Mouse (Mus musculus) kidney, postnatal 25 days (tissue): ENCODE measurements at regions not wholly inside any gene's neighbourhood (a gene's known extent, or its start where the extent isn't known, plus 50 kb on each side); places are given as distances from the start of the nearest gene placed in this dataset.

Source experiments
- DNase-seq, 2 experiments: peaks; one replicate each; pipeline ENCODE4 v3.0.0; 2021; ENCODE audit warnings: mixed read lengths in 2 of 2

DNA sequence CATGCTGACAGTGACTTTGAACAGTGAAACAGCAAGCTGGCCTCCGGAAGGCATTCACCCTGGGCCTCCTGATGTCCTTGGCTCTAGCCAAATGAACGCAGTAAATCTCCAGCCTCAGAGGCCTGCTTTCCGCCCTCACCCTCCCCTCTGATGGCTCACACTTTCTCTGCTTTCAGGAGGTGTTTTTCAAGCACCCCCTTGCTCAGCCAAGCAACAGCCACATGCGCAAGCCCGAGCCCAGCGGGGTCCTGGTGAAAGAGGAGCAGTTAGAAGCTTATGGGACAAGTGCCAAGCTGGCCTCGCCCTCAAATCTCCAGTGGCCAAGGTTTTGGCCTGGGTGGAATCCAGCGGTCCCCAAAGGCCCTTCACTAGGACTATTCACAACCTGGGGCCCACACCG, 109.6 kb upstream of the Zbtb40 start:
- no peak for DNase-seq

DNA sequence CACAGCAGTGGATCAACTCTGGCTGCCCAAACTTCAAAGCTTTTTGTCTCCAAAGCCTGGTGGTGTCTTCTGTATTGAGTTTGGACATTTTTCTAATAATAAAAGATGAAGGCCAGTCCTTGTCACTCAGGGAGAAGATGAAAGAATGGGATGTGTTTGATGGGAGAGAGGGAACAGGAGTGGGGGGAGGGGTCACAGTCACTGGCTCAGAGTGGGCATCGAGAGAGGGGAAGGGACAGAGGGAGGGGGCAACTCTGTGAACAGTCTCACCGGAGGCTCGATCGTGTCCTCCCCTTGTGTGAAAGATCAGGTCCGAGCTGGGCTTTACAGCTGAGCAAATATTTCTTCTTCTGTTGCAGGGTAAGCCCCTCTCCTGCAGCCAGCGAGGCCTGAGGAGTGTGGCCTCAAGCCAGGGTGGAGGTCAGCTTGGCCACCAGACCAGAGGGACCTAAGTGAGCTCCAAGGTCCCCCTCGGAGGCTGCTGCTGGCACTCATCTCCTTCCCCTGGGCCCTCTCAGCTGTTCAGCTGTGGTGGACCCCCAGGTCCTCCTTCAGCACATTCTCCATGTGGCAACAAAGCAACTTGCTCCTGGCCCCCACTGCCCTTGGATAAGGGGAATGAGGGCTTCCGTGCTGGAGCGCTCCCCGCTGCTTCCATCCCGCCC, 108.0 kb upstream of the Zbtb40 start:
- no peak for DNase-seq

DNA sequence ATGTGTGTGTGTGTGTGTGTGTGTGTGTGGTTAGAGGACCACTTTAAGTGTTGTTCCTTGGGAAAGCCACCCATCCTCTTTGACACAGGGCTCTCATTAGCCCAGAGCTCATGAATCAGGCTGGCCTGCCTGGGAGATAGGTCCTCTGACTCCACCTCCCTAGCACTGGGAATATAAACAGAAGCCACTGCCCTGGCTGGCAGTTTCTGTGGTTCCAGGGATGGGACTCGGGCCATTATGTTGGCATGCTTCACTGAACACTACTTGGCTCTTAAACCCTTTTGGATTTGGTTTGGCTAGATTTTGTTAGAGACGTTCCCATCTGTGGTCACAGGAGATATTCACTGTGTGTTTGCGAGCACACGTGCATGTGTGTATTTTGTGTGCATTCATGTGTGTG, 100.2 kb upstream of the Zbtb40 start:
- DNase-seq = no peak

DNA sequence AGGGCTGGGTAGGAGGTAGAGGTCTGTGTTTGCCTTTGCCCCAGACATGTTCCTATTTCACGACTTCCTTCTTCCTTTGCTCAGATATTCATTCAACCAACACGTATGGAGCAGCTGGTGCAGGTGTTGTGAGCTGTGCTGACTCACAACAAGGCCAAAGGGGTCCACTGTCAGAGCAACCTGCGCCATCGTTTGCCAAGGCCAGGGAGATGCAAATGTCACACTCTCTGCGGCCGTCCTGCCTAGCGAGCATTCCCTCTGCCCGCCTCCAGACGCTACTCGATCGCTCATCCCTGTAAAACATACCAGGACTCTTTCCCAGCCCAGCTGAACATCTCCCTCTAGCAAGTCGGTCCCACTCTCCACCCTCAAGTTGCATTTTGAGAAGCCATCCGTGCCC, 99.2 kb upstream of the Zbtb40 start:
- DNase-seq = no peak

DNA sequence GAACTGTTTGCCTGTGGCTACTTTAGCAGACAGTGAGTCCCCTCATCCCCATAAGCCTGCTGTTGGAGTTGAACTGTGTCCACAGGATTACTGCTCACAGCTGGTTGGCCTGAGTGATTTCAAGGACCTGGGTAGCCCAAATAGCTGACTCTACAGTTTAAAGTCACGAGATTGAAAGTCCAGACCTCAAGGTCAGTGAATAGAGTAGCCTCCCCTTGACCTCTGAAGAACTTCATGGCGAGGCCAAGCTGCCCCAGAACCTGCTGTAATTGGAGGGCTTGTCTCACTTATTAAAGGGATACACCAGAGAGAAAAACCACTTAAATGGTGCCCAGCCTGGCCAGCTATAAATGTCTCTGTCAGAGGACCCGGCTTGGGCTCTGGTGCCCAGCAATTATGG, 97.7 kb upstream of the Zbtb40 start:
- DNase-seq = no peak

DNA sequence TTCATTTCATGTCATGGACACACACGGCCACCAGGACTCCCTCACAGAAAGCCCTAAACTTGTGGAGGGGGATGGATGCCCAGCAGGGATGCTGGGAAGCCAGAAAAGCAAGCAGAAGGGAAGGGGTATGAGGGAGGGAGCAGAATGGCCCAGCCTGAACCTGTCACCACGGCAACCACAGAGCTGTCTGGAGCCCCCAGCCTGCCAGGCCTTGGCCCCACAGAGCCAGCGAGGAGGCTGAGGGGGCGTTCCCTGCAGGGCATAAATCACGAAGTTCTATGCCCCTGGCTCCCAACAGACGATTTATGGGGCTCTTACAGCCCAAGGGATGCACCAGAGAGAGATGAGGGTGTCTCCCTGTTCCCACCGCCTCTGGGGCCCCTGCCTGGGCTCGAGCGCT, 93.7 kb upstream of the Zbtb40 start:
- no peak for DNase-seq

DNA sequence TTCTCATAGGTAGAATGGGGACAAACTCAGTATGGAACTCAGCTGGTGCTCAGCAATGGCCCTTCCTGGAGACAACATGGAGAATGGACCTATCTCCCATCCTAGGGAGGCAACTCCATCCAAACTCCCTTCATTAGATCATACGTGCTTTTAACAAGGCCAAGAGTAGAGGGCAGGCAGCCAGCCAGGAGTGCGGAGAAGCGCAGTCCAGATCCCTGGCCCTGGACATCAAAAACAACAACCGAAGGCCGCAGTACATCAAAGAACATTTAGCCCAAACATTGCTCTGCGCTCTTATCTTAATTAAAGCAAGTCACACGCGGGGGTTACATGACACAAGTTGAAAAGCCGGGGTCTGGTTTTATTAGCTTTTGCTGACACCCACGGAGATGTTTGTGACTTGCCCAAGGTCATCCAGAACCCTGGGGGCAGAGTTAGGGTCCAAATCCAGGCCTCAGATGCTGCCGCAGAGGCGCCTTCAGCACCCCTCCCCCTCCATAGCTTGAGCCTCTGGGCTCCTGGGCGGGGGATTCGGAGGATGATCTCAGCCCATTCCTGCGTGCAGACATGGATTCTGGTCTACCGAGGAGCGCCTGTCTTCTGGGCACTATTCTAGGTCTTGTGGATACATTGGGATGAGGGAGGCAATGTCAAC, 90.6 kb upstream of the Zbtb40 start:
- DNase-seq = no peak

DNA sequence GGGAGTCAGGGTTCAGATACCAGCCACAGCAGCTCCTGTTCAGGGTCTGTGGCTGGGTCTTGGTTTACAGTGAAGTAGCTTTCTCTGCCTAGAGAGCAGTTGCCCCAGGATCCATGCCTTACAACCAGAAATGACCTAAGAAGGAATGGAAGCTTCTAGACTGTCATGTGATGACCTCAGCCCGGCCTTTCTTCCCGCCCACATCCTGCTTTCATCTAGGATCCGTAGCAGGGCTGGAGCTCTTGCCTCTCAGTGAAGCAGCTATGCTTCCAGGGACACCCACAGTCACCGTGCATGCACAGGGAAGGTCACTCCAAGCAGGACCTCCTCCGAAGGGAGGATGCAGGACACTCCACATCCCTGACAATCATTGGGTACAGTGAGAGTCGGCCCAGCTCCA, 89.5 kb upstream of the Zbtb40 start:
- DNase-seq = peak in 1 of 2 experiments; percentile 10

DNA sequence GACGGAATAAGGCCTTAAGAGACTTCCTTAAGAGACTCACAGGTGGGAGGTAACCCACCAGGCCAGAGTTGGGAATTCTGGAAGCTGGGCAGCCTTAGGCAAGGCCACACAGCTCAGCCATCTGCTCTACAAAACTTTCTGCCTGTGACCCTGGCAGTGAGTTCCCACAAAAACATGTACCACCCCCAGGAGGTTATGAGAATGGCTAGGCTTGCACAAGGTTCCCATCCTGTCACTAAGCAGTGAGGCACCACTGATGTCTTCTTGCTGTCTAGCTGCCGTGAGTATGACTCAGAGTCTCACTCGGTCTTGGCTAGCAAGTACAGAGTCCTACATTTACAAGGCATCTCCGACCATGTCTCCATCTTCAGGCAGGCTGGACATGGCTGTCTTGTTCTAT, 87.7 kb upstream of the Zbtb40 start:
- no peak for DNase-seq

DNA sequence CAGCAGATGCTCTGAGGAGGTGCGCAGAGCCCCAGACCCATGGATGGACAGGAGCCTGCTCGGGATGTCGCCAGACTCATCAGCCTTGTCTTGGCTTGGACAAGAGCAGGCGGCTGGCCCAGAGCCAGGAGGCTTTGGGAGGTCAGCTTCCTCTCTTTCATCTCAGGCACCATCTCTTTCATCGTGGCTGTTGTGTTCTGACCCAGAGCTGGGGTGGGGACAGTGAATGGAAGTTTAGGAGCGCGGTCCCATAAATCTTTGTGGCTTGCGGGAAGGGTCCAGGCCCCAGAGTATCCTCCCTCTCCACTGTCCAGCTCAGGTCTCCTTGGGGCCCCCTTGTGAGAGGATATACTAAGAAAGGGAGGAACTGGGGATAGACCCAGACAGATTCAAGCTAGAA, 87.2 kb upstream of the Zbtb40 start:
- DNase-seq = peak; percentile 59 to 62

DNA sequence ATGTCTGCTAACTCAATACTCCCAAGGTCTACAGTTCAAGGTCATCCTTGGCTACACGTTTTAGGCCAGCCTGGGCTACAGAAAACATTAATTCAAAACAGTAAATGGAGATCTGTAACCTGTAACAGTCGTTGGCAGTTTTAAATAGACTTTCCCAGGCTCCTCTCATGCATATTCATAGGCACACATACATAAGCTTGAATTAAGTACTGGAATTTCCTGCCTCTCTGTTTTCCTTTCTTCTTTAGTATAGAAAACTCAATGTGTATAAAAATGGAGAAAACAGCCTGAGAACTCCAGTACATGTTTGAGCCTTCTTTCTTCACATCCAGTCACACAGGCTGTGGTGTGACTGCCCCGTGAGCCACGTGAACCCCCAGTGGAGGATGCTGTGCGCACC, 86.0 kb upstream of the Zbtb40 start:
- no peak for DNase-seq

DNA sequence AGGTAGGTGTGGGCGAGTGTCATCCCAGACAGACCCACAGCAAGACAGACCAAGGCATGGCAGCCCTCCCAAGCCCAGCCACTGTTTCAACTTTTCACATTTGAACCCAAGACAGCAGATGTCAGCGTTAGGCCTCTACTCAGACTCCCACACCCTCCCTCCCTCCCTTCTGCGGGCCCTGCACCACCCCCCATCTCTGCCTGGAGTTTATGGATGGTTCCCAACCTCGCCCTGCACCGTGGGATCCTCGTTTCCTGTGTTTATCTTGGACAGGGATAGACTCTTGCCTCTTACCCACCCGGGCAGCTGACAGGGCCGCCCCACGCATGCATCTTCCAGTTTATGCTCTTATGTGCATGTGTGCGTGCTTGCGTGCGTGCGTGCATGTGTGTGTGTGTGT, 85.2 kb upstream of the Zbtb40 start:
- DNase-seq = peak; percentile 36 to 47

DNA sequence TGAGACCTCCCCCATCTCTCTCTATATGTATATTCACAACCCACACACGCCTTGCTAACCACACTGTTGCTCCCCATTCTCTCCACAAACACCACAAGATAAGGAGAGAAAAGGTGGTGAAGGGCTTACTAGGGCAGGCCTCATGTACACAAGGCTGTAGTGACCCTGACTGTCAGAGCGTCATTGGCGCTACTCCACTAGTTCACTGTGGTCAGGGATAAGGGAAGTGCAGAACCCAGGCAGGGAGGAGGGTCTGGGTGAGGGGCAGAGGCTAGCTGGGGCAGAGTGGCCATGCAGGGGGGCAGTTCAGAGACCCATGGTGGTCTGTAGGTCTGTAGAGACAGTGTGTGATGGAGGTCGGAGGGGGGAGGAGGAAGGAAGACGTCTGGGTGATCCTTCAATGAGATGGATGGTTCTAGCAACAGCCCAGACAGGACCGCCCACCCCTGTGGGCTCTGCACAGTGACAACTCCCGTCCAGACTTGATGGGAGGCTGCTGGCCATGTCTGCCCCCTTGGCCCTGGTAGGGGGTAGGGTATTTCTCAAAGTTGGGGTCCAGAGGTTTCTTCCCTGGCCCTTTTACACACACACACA, 82.1 kb upstream of the Zbtb40 start:
- DNase-seq = peak in 1 of 2 experiments; percentile 22

DNA sequence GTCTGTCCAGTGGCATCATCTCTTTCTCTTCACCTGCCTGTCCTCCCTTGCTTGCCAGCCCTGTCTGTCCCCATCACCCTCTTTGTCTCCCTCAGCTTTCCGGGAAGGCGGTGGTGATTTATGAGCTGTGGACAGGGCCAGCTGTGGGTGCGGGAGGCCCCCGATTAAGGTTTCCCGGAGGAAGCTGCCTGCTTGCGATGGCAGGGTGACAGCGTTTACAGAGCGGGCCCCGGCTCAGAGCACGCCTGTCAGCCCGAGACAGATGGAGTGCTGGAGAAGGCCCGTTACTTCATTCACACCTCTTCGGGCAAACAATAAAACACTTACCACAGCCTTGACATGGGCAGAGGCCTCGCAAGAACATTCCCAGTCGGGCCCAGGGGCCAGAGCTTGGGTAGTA, 79.6 kb upstream of the Zbtb40 start:
- DNase-seq = no peak

DNA sequence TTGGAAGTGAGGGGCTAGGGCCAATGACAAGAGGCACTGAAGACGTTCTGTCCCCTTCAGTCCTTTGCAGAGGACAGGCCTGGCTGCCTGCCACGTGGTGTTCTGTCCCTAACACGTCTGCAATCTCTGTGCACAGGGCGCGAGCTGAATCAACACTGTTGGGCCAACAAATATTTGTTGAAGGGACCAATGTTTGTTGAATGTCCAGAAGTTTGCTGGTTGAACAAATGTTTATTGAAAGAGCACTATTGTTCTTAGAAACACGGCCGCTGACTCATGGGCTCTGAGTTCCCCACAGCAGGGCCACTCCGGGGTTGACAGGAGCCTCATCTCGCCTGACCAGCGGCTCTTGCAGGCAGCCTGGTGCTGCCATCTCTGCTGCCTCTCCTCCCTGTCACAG, 73.1 kb upstream of the Zbtb40 start:
- no peak for DNase-seq

DNA sequence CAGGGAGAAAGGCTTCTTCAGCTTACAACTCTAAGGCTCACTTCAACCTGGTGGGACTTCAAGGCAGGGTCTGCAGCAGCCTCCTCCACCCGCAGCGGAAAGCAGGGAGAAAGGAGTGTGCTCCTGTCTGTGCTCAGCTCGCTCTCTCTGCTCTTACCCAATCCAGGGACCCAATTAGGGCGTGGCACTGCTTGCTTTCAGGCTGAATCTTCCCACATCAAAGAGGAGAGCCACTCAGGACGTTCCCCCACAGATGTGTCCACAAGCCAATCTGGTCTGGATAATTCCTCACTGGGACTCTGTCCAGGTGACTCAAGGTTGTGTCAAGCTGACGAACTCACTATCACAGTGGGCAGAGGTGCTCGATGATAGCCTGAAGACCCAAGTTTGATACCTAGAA, 72.0 kb upstream of the Zbtb40 start:
- DNase-seq = no peak

DNA sequence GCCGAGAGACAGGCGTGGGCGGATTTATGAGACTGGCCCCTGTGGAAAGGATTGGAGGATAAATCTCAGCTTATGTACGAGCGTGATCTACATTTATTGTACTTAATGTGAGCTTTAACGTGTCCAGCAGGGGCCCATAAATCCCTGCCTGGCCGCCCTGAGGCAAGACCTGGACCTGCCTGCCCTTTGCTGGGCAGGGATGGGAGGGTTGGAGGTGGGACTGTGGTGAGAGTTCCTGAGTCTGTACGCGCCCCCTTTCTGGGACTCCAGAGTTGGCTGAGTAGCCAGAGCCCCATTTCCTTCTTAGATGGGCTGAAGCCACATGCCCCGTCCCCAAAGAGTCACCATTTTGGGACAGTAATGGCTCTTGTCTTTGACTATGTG, 69.7 kb upstream of the Zbtb40 start:
- DNase-seq = no peak

DNA sequence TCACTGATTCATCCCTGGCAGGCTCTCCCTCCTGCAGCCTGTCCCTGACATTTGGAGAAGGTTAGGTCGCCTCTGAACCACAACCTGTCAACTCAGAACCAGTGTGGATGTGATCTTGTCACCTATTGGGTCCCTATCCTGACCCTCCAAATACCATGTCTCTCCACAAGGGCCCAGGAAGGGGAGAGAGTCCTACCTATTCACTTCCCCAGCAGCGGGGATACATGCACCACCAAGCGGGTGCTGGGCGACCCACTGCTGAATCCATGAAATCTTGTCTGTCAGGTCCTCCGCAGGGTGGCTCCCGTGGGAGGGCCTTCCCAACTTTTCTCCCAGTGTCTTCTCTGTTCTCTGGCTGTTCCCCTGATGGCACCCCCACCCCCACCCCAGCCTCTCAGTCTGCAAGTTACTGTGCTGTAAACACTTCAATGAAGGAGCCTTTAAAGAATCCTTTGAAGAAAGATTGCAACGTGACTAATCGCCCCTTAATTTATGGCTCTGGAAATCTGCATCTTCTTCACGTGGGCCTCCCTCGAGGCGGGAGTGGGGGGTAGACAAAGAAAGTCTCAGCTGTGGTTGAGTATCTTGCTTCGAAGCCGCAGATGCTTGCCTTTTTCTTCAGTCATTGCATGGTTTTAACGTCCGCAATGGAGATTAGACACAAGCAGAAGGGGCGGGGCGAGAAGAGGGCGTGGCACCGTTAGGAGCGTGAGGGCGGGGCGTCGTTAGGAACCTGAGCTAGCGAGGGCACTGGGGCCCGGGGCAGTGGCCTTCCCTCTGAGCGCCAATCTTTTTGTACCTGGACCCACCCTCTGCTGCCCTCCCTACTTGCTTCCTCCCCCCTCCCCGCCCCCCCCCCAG, 69.1 kb upstream of the Zbtb40 start:
- peak; percentile 75 to 82 for DNase-seq

DNA sequence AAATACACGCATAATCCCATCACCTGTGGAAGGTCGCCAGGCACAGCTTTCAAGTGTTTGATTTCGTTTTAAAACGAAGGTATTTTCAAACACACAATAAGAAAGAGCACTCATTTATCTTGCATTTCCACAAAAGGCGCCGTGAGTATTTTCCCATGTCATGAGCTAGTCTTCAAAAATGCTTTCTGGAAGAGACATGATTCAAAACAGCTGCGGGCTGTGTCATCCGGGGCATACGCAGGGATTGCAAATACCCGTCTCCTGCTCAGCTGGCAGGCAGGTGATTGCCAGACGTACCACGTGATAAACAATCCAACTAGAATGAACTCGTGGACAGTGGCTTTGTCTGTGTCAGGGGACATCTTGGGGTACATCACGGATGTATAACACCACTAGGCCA, 66.5 kb upstream of the Zbtb40 start:
- DNase-seq = no peak

DNA sequence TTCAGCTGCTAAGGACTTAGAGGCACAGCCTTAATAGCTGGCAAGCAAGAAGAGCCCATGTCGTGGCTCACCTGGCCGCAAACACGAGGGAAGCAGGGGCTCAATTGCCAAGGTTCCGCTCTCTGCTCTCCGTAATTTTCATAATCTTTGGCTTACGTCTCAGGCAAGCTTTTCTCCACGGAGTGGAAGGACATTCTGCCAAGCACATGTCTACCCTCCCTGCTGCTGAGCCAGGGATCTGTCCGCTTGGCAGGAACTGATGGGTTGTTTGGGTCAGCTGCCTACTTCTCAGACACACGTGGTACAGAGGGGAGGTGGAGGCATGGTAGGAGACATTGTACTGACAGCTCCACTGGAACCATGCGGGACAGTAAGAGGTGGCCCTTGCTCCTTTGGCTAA, 61.7 kb upstream of the Zbtb40 start:
- no peak for DNase-seq

DNA sequence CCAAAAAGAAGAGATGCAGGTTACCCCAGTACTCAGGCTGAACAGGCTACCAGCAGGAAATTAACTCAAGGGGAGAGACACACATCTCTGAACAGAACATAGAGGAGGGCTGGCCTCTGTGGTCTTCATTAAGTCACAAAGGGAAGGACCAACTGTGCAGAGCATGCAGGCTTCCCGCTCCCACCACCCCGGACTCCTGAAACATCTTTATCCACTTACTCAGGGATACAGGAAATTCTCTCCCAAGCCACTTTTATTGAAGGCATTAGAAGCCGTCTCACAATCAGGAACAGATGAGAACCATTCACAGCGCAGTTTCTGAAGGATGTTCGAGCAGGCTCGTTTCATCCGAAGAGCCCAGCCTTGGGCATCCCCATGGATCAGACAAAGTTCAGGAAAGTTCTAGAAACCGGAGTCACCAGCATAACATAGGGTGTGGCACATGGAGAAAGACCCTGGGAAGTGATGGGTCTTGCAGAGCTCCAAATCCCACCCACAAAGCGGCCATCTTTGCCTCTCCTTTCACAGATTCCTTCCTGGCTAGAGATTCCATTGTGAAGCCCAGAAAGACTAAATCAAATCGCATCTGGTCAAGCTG, 55.9 kb upstream of the Zbtb40 start:
- peak in 1 of 2 experiments; percentile 1 for DNase-seq

DNA sequence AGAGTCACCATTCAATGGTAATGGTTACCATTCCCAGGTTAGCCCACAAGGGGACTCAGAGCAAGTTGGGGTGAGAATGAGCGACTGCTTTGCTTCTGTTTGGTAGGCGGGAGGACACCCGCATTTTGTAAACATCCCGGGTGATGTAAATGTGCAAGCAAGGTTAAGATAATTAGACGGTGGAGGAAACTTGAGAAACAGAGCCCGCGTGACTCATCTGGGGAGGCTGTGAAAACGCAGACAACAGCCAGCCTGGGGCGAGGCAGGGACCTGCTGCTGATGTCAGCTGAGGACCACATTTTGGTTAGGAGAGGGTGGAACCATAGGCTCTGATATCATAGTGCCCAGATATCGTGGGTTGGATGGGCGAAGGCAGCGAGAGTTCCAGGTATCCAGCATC, 52.6 kb upstream of the Zbtb40 start:
- no peak for DNase-seq

DNA sequence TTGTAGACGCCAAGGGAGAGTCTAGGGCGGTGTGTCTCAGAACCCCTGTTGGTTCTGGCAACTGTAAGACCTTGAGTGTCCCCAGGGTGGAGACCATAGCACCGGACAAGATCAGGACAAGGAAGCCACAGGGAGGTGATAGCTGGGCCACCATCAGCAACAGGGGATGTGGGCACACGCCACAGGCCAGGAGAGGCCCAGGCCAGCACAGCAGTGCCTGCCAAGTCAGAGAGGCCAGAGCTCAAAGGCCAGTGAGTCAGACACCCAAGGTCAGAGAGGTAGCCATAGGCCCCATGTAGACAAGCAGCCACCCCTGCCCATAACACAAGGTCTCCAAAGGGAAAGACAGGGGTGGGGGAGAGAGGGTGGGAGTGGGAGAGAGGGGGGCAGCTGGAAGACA, 52.2 kb upstream of the Zbtb40 start:
- no peak for DNase-seq
